Mouse (Mus musculus) cerebellum, adult 2 months (tissue): ENCODE measurements around the gene Gm44503.

Experiments
- CTCF ChIP-seq: fragments of 200-500 bp; IDR thresholded peaks from 2 replicates; pipeline ENCODE4 v1.5.1; 2011; ENCODE audit warnings: low read depth, mild to moderate bottlenecking, control low read depth, low read length, moderate library complexity, borderline replicate concordance; ENCODE audit not compliant: insufficient read depth
- POLR2A ChIP-seq: fragments of 200-500 bp; IDR thresholded peaks from 2 replicates; pipeline ENCODE4 v1.6.1; 2011; ENCODE audit warnings: low read length, control low read depth, borderline replicate concordance; ENCODE audit not compliant: insufficient read depth

DNA sequence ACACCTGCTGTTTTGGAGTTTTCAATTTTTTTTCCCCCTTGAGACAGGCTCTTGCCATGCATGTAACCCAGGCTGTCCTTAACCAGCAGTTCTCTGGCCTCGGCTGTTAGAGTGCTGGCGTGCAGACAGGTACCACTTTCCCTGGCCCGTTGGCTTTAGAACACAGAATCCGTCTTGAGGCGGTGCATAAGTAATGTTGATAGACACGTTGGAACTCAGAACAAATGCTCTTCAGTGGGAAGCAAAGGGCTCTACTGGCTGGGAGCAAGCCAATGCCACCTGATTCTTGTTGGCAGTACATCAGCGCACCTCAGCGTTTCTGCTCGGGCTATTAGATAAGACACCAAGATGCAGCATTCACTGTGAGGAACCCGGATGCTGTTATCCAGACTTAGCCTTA, 61.2 kb downstream of the Gm44503 start:
- no peak for TF ChIP-seq POLR2A
- TF ChIP-seq CTCF, result no peak
